Mouse (Mus musculus): Measurements from ENCODE around the gene Kdm4a.
A peak's percentile ranks its signal among the peaks of the same experiment; 100 is the strongest.

Kdm4a gene

GRCm38 (mm10) chr4:118156559-118156958, 23.3 kb downstream of the Kdm4a start:
- no peak for DNase-seq (ENCODE audit: low read depth, low spot score)

GRCm38 (mm10) chr4:118154889-118155288, 25.0 kb downstream of the Kdm4a start:
- DNase-seq (ENCODE audit: low read depth, low spot score) = no peak

GRCm38 (mm10) chr4:118152020-118152785, 27.6 kb downstream of the Kdm4a start:
- no peak for DNase-seq (ENCODE audit: low read depth, low spot score)

- DNase-seq (ENCODE audit: low read depth, low spot score) = no peak
These were observed 29.0 kb downstream of the Kdm4a start for GRCm38 (mm10) chr4:118150804-118151203.

- no peak for DNase-seq (ENCODE audit: low read depth, low spot score)
These were observed 29.7 kb downstream of the Kdm4a start for GRCm38 (mm10) chr4:118149956-118150680.

GRCm38 (mm10) chr4:118149055-118149576, 30.7 kb downstream of the Kdm4a start:
- no peak for DNase-seq (ENCODE audit: low read depth, low spot score)

- no peak for DNase-seq (ENCODE audit: low read depth, low spot score)
These were observed 31.5 kb downstream of the Kdm4a start for GRCm38 (mm10) chr4:118148317-118148687.

GRCm38 (mm10) chr4:118147547-118148316, 32.1 kb downstream of the Kdm4a start:
- DNase-seq (ENCODE audit: low read depth, low spot score) = no peak

- DNase-seq (ENCODE audit: low read depth, low spot score) = no peak
These were observed 32.8 kb downstream of the Kdm4a start for GRCm38 (mm10) chr4:118147090-118147489.

GRCm38 (mm10) chr4:118144324-118144723, 35.5 kb downstream of the Kdm4a start:
- no peak for DNase-seq (ENCODE audit: low read depth, low spot score)

GRCm38 (mm10) chr4:118143679-118144078, 36.2 kb downstream of the Kdm4a start:
- DNase-seq (ENCODE audit: low read depth, low spot score) = no peak

- no peak for DNase-seq (ENCODE audit: low read depth, low spot score)
These were observed 38.3 kb downstream of the Kdm4a start for GRCm38 (mm10) chr4:118141511-118141910.

GRCm38 (mm10) chr4:118138891-118139290, 41.0 kb downstream of the Kdm4a start:
- DNase-seq (ENCODE audit: low read depth, low spot score) = no peak

- no peak for DNase-seq (ENCODE audit: low read depth, low spot score)
These were observed 42.0 kb downstream of the Kdm4a start for GRCm38 (mm10) chr4:118137857-118138256.

GRCm38 (mm10) chr4:118137311-118137710, 42.5 kb downstream of the Kdm4a start:
- DNase-seq (ENCODE audit: low read depth, low spot score) = no peak

GRCm38 (mm10) chr4:118135414-118135813, 44.4 kb downstream of the Kdm4a start:
- DNase-seq (ENCODE audit: low read depth, low spot score) = no peak

- DNase-seq (ENCODE audit: low read depth, low spot score) = peak; percentile 94
These were observed 45.1 kb downstream of the Kdm4a start, which contains the start of gene St3gal3 for GRCm38 (mm10) chr4:118134485-118135365. TSS of gene St3gal3 (minus strand) at chr4:118134914.

- no peak for DNase-seq (ENCODE audit: low read depth, low spot score)
These were observed 48.5 kb downstream of the Kdm4a start for GRCm38 (mm10) chr4:118131329-118131728.

GRCm38 (mm10) chr4:118123030-118123704, 56.7 kb downstream of the Kdm4a start:
- DNase-seq (ENCODE audit: low read depth, low spot score) = no peak

GRCm38 (mm10) chr4:118122078-118122477, 57.8 kb downstream of the Kdm4a start:
- DNase-seq (ENCODE audit: low read depth, low spot score) = no peak

Measured in forelimb bud, embryonic 11.5 days (tissue).